17 mouse cellular contexts compared by ENCODE assay signal in genomic region chr19:29044353-29044768, GRCm38 (mm10). TPM values are rescaled to one million over a fixed set of nuclear protein-coding genes. Genes with fewer than 3 reads are reported as not detected.
DNase-seq lines count a peak whose midpoint lies in the region; ATAC-seq and TF ChIP-seq lines count a peak whose summit lies in the region.
"Had no signal": no experiment of that assay in that cellular context is flagged by ENCODE, and none has a peak within 500 bp of the region (broad histone marks: within the 10 kb centered on the region; RNA-seq: fewer than 3 reads in every experiment).

No protein-coding gene starts in this region.

- no peak overlapping the region for H3K27ac ChIP-seq in embryonic facial prominence, embryonic 11.5 days (replicated peaks; ENCODE audit: low read depth, low read length)
- H3K27ac ChIP-seq in embryonic facial prominence, embryonic 10.5 days (replicated peaks), result no peak overlapping the region
- no peak overlapping the region for H3K27ac ChIP-seq in lung, postnatal 0 days (ENCODE audit: low read length)
- no peak overlapping the region for H3K27ac ChIP-seq in midbrain, embryonic 12.5 days (replicated peaks)
- no peak overlapping the region for H3K27ac ChIP-seq in cerebellum, adult 2 months (ENCODE audit: insufficient read depth, low read length)
- H3K27ac ChIP-seq in left cerebral cortex, adult 2 months, result no peak overlapping the region
- H3K27ac ChIP-seq: embryonic facial prominence, embryonic 13.5 days; stomach, embryonic 15.5 days had no signal

- ATAC-seq in embryonic facial prominence, embryonic 11.5 days (replicated peaks; ENCODE audit: insufficient number of reproducible peaks, low FRiP score, low TSS enrichment, low read depth), result no peak
- ATAC-seq in lung, postnatal 0 days, result peak; percentile 18; the same call in 1 of the 2 replicates
- ATAC-seq in midbrain, embryonic 12.5 days (ENCODE audit: low FRiP score, low read depth), result peak; percentile 53
- ATAC-seq: intestine, embryonic 16.5 days had no signal

- no peaks in the 10 kb centered on the region for H3K4me1 ChIP-seq in embryonic facial prominence, embryonic 11.5 days (ENCODE audit: control insufficient read depth, insufficient read depth, low read length)
- peaks cover 50% of the 10 kb centered on the region for H3K4me1 ChIP-seq in embryonic facial prominence, embryonic 10.5 days
- H3K4me1 ChIP-seq in lung, postnatal 0 days (ENCODE audit: insufficient read depth, low read depth, low read length), result no peaks in the 10 kb centered on the region
- peaks cover 34% of the 10 kb centered on the region for H3K4me1 ChIP-seq in midbrain, embryonic 12.5 days
- peaks cover 3% of the 10 kb centered on the region; the same call in 1 of the 2 replicates for H3K4me1 ChIP-seq in cerebellum, adult 2 months (ENCODE audit: control insufficient read depth, insufficient read depth, low read length)
- H3K4me1 ChIP-seq: stomach, embryonic 15.5 days had no signal

- intact Hi-C loops in left cerebral cortex, adult 2 months (cut with DNase I), result no loop called here

- TF ChIP-seq CTCF in lung, postnatal 0 days (IDR thresholded peaks at IDR 0.05), result no peak
- no peak for TF ChIP-seq CTCF in cerebellum, adult 2 months (IDR thresholded peaks at IDR 0.05; ENCODE audit: borderline replicate concordance, insufficient read depth, low read depth, low read length)
- TF ChIP-seq CTCF in left cerebral cortex, adult 2 months (IDR thresholded peaks at IDR 0.05), result no peak

- no peak overlapping the region for H3K9ac ChIP-seq in embryonic facial prominence, embryonic 11.5 days (replicated peaks; ENCODE audit: low read length)
- no peak overlapping the region for H3K9ac ChIP-seq in lung, postnatal 0 days (replicated peaks; ENCODE audit: low read depth)
- H3K9ac ChIP-seq in midbrain, embryonic 12.5 days (replicated peaks), result no peak overlapping the region
- H3K9ac ChIP-seq: embryonic facial prominence, embryonic 13.5 days; stomach, embryonic 15.5 days had no signal

- H3K36me3 ChIP-seq in embryonic facial prominence, embryonic 11.5 days (replicated peaks; ENCODE audit: control insufficient read depth, insufficient read depth, low read depth, low read length), result no peaks in the 10 kb centered on the region
- peaks cover 12% of the 10 kb centered on the region for H3K36me3 ChIP-seq in embryonic facial prominence, embryonic 10.5 days (replicated peaks)
- no peaks in the 10 kb centered on the region for H3K36me3 ChIP-seq in lung, postnatal 0 days (ENCODE audit: insufficient read depth, low read length)
- H3K36me3 ChIP-seq in midbrain, embryonic 12.5 days, result no peaks in the 10 kb centered on the region
- H3K36me3 ChIP-seq: stomach, embryonic 15.5 days had no signal

- no peaks in the 10 kb centered on the region for H3K27me3 ChIP-seq in embryonic facial prominence, embryonic 11.5 days (ENCODE audit: control insufficient read depth, insufficient read depth, low read length)
- H3K27me3 ChIP-seq in embryonic facial prominence, embryonic 10.5 days (replicated peaks; ENCODE audit: low read depth, poor library complexity, severe bottlenecking), result no peaks in the 10 kb centered on the region
- H3K27me3 ChIP-seq in lung, postnatal 0 days (replicated peaks; ENCODE audit: insufficient read depth, low read length), result no peaks in the 10 kb centered on the region
- no peaks in the 10 kb centered on the region for H3K27me3 ChIP-seq in midbrain, embryonic 12.5 days
- H3K27me3 ChIP-seq in cerebellum, adult 2 months (ENCODE audit: control insufficient read depth, insufficient read depth, low read length), result no peaks in the 10 kb centered on the region; the same call in 1 of the 2 replicates
- H3K27me3 ChIP-seq: embryonic facial prominence, embryonic 13.5 days; stomach, embryonic 15.5 days had no signal

- TF ChIP-seq POLR2A in cerebellum, adult 2 months (IDR thresholded peaks at IDR 0.05; ENCODE audit: borderline replicate concordance, insufficient read depth, low read length), result no peak

- no peak; the same call in 1 of the 2 replicates for TF ChIP-seq EP300 in lung, postnatal 0 days (IDR thresholded peaks at IDR 0.05)

- WGBS in embryonic facial prominence, embryonic 11.5 days, result 57% methylated on average over 9 of the region's 9 CpGs
- WGBS in embryonic facial prominence, embryonic 10.5 days, result 58% methylated on average over 9 of the region's 9 CpGs
- 47% methylated on average over 9 of the region's 9 CpGs for WGBS in lung, postnatal 0 days
- WGBS in midbrain, embryonic 12.5 days, result 12% methylated on average over 9 of the region's 9 CpGs
- 53% methylated on average over 9 of the region's 9 CpGs for WGBS in cerebellum, adult 2 months

- H3K9me3 ChIP-seq in embryonic facial prominence, embryonic 11.5 days (replicated peaks; ENCODE audit: control insufficient read depth, low read length), result no peaks in the 10 kb centered on the region
- H3K9me3 ChIP-seq in embryonic facial prominence, embryonic 10.5 days, result no peaks in the 10 kb centered on the region
- no peaks in the 10 kb centered on the region for H3K9me3 ChIP-seq in lung, postnatal 0 days (ENCODE audit: low read length)
- 0 out of 2 replicates have a peak, but pooled peaks cover 3% of the 10 kb centered on the region for H3K9me3 ChIP-seq in midbrain, embryonic 12.5 days
- H3K9me3 ChIP-seq: embryonic facial prominence, embryonic 13.5 days; stomach, embryonic 15.5 days had no signal

- H3K4me2 ChIP-seq in embryonic facial prominence, embryonic 11.5 days (ENCODE audit: low read depth, low read length), result no peak overlapping the region
- no peak overlapping the region for H3K4me2 ChIP-seq in lung, postnatal 0 days (replicated peaks; ENCODE audit: low read depth, low read length)
- peak overlapping the region; percentile 25; the same call in 1 of the 2 replicates for H3K4me2 ChIP-seq in midbrain, embryonic 12.5 days (replicated peaks)
- H3K4me2 ChIP-seq: embryonic facial prominence, embryonic 13.5 days; stomach, embryonic 15.5 days had no signal

- no peak overlapping the region for H3K4me3 ChIP-seq in embryonic facial prominence, embryonic 11.5 days (ENCODE audit: low read depth, low read length)
- H3K4me3 ChIP-seq in embryonic facial prominence, embryonic 10.5 days, result no peak overlapping the region
- H3K4me3 ChIP-seq in lung, postnatal 0 days (ENCODE audit: low read depth, low read length), result no peak overlapping the region
- no peak overlapping the region for H3K4me3 ChIP-seq in midbrain, embryonic 12.5 days
- H3K4me3 ChIP-seq in cerebellum, adult 2 months (replicated peaks; ENCODE audit: insufficient read depth, low read depth, low read length), result no peak overlapping the region
- H3K4me3 ChIP-seq in left cerebral cortex, adult 2 months, result no peak overlapping the region; the same call in 1 of the 2 replicates
- H3K4me3 ChIP-seq: embryonic facial prominence, embryonic 13.5 days; stomach, embryonic 15.5 days had no signal

- peak; percentile 8 for DNase-seq in embryonic facial prominence, embryonic 11.5 days (ENCODE audit: low spot score)
- no peak for DNase-seq in embryonic facial prominence, embryonic 10.5 days (ENCODE audit: low spot score)
- peak; percentile 75 for DNase-seq in lung, postnatal 0 days (ENCODE audit: low spot score)
- no peak for DNase-seq in lung, adult 18-20 months
- DNase-seq in cerebellum, adult 2 months, result no peak
- no peak for DNase-seq in left cerebral cortex, adult 2 months (ENCODE audit: extremely low spot score in 1 of 2, low spot score in 2 of 2)
- no peak for DNase-seq in kidney, postnatal 25 days
- DNase-seq: adrenal gland, adult 2 months; cerebellum, adult 9-10 months; heart, adult 11 months; heart, postnatal 10 days; kidney, postnatal 14 days; thymus, postnatal 25 days had no signal

RNA-seq across cellular contexts. Expression of gene Ak3, which starts 3.4 kb away (rescaled TPM):
- polyA plus RNA-seq in embryonic facial prominence, embryonic 11.5 days (2014; fragmentation: Nextera tagmentation; extraction: Ambion mirVana), result 89.7 and 94.5 TPM in 2 replicates
- polyA plus RNA-seq in embryonic facial prominence, embryonic 10.5 days (2016; fragmentation: Nextera tagmentation; extraction: Ambion mirVana), result 71.7 and 73.8 TPM in 2 replicates
- 79.3 and 81.1 TPM in 2 replicates for polyA plus RNA-seq in lung, postnatal 0 days (2015; fragmentation: Nextera tagmentation; extraction: Ambion mirVana)
- polyA plus RNA-seq in midbrain, embryonic 12.5 days (2016; fragmentation: Nextera tagmentation; extraction: Ambion mirVana), result 77.2 and 78.0 TPM in 2 replicates
- 63.9 and 64.7 TPM in 2 replicates for polyA plus RNA-seq in cerebellum, adult 2 months (2012; rRNA removed)
- 10 to 100 TPM; 51.8 to 56.1 TPM for total RNA-seq in left cerebral cortex, adult 2 months (2021)

RNA-seq across cellular contexts. Expression of gene Cdc37l1, which starts 54.2 kb away (rescaled TPM):
- polyA plus RNA-seq in embryonic facial prominence, embryonic 11.5 days (2014; fragmentation: Nextera tagmentation; extraction: Ambion mirVana), result 39.8 and 40.9 TPM in 2 replicates
- polyA plus RNA-seq in embryonic facial prominence, embryonic 10.5 days (2016; fragmentation: Nextera tagmentation; extraction: Ambion mirVana), result 37.3 and 37.9 TPM in 2 replicates
- polyA plus RNA-seq in lung, postnatal 0 days (2015; fragmentation: Nextera tagmentation; extraction: Ambion mirVana), result 21.2 and 23.4 TPM in 2 replicates
- 59.2 and 60.5 TPM in 2 replicates for polyA plus RNA-seq in midbrain, embryonic 12.5 days (2016; fragmentation: Nextera tagmentation; extraction: Ambion mirVana)
- 86.2 and 91.8 TPM in 2 replicates for polyA plus RNA-seq in cerebellum, adult 2 months (2012; rRNA removed)
- 100 to 1,000 TPM; 106 to 110 TPM for total RNA-seq in left cerebral cortex, adult 2 months (2021)

RNA-seq across cellular contexts. Expression of gene Rcl1, which starts 56.8 kb away (rescaled TPM):
- 71.5 and 73.3 TPM in 2 replicates for polyA plus RNA-seq in embryonic facial prominence, embryonic 11.5 days (2014; fragmentation: Nextera tagmentation; extraction: Ambion mirVana)
- polyA plus RNA-seq in embryonic facial prominence, embryonic 10.5 days (2016; fragmentation: Nextera tagmentation; extraction: Ambion mirVana), result 89.9 and 95.4 TPM in 2 replicates
- 19.3 and 20.1 TPM in 2 replicates for polyA plus RNA-seq in lung, postnatal 0 days (2015; fragmentation: Nextera tagmentation; extraction: Ambion mirVana)
- polyA plus RNA-seq in midbrain, embryonic 12.5 days (2016; fragmentation: Nextera tagmentation; extraction: Ambion mirVana), result 35.3 and 41.0 TPM in 2 replicates
- polyA plus RNA-seq in cerebellum, adult 2 months (2012; rRNA removed), result 17.5 and 19.6 TPM in 2 replicates
- total RNA-seq in left cerebral cortex, adult 2 months (2021), result 10 to 100 TPM; 15.5 to 15.7 TPM

Comparison
In these comparisons a context has a peak if more than half of its experiments do, and no peak if none do; other contexts are left out.
1. DNase-seq: peak in embryonic facial prominence, embryonic 11.5 days (single experiment) and lung, postnatal 0 days (single experiment); none in embryonic facial prominence, embryonic 10.5 days (single experiment), lung, adult 18-20 months (0 of 2), cerebellum, adult 2 months (0 of 2), left cerebral cortex, adult 2 months (0 of 2) and kidney, postnatal 25 days (0 of 2).